ENCODE assay signal across 12 mouse cellular contexts in genomic region chr17:88491366-88492106, GRCm38 (mm10). TPM values are rescaled to one million over a fixed set of nuclear protein-coding genes. Genes with fewer than 3 reads are reported as not detected.
DNase-seq lines count a peak whose midpoint lies in the region; ATAC-seq and TF ChIP-seq lines count a peak whose summit lies in the region.
"Had no signal": no experiment of that assay in that cellular context is flagged by ENCODE, and none has a peak within 500 bp of the region (broad histone marks: within the 10 kb centered on the region; RNA-seq: fewer than 3 reads in every experiment).

No protein-coding gene starts in this region.

- CTCF ChIA-PET in Patski (lab: Charles Lee), result interaction anchor here (1.1 kb wide), 1 partner anchor 13 kb away, joined by 3 read pairs; no protein-coding TSS in a partner anchor

- no peak for ATAC-seq in hindbrain, postnatal 0 days
- ATAC-seq in midbrain, postnatal 0 days (ENCODE audit: low FRiP score), result no peak
- no peak for ATAC-seq in midbrain, embryonic 13.5 days
- ATAC-seq in Patski, result no peak
- ATAC-seq in megakaryocyte progenitor cell, adult 5-6 weeks (replicated peaks; ENCODE audit: poor library complexity), result peak; percentile 65

- H3K4me3 ChIP-seq in hindbrain, postnatal 0 days (ENCODE audit: low read length), result no peak overlapping the region
- no peak overlapping the region for H3K4me3 ChIP-seq in hindbrain, embryonic 10.5 days
- H3K4me3 ChIP-seq in midbrain, postnatal 0 days (ENCODE audit: low read depth, low read length), result no peak overlapping the region
- no peak overlapping the region for H3K4me3 ChIP-seq in midbrain, embryonic 13.5 days (replicated peaks)
- H3K4me3 ChIP-seq: limb, embryonic 15.5 days; megakaryocyte, embryonic 14.5 days had no signal

- peaks cover 10% of the 10 kb centered on the region; the same call in 1 of the 2 replicates for H3K4me1 ChIP-seq in hindbrain, postnatal 0 days (ENCODE audit: insufficient read depth, low read length)
- peaks cover 21% of the 10 kb centered on the region for H3K4me1 ChIP-seq in hindbrain, embryonic 10.5 days (replicated peaks)
- peaks cover 5% of the 10 kb centered on the region for H3K4me1 ChIP-seq in midbrain, postnatal 0 days (ENCODE audit: insufficient read depth, low read length)
- H3K4me1 ChIP-seq in midbrain, embryonic 13.5 days (replicated peaks), result peaks cover 23% of the 10 kb centered on the region
- H3K4me1 ChIP-seq: megakaryocyte, embryonic 14.5 days had no signal

- no peaks in the 10 kb centered on the region for H3K27me3 ChIP-seq in hindbrain, postnatal 0 days (ENCODE audit: insufficient read depth, low read length)
- no peaks in the 10 kb centered on the region for H3K27me3 ChIP-seq in hindbrain, embryonic 10.5 days (ENCODE audit: insufficient read depth, poor library complexity, severe bottlenecking)
- H3K27me3 ChIP-seq in midbrain, postnatal 0 days (ENCODE audit: insufficient read depth, low read length), result no peaks in the 10 kb centered on the region
- no peaks in the 10 kb centered on the region for H3K27me3 ChIP-seq in midbrain, embryonic 13.5 days
- no peaks in the 10 kb centered on the region for H3K27me3 ChIP-seq in Patski
- H3K27me3 ChIP-seq: limb, embryonic 15.5 days; megakaryocyte, embryonic 14.5 days had no signal

- POLR2A ChIA-PET in Patski (lab: Charles Lee), result no interaction called here

- H3K36me3 ChIP-seq in hindbrain, postnatal 0 days (ENCODE audit: insufficient read depth, low read length), result peaks cover under 1% of the 10 kb centered on the region; the same call in 1 of the 2 replicates
- peaks cover 39% of the 10 kb centered on the region for H3K36me3 ChIP-seq in hindbrain, embryonic 10.5 days
- peaks cover 5% of the 10 kb centered on the region for H3K36me3 ChIP-seq in midbrain, postnatal 0 days (ENCODE audit: insufficient read depth, low read length)
- H3K36me3 ChIP-seq in midbrain, embryonic 13.5 days, result peaks cover 3% of the 10 kb centered on the region

- TF ChIP-seq CTCF in hindbrain, postnatal 0 days (IDR thresholded peaks at IDR 0.05; ENCODE audit: low read depth), result peak; percentile 40; the same call in 1 of the 2 replicates
- peak; percentile 46 for TF ChIP-seq CTCF in midbrain, postnatal 0 days (IDR thresholded peaks at IDR 0.05)
- TF ChIP-seq CTCF in Patski (IDR thresholded peaks at IDR 0.05), result peak; percentile 38

- no peak overlapping the region for H3K4me2 ChIP-seq in hindbrain, postnatal 0 days (ENCODE audit: low read depth, low read length)
- H3K4me2 ChIP-seq in midbrain, postnatal 0 days (ENCODE audit: low read depth, low read length, poor library complexity, severe bottlenecking), result no peak overlapping the region
- H3K4me2 ChIP-seq in midbrain, embryonic 13.5 days (replicated peaks), result no peak overlapping the region
- H3K4me2 ChIP-seq: limb, embryonic 15.5 days had no signal

- DNase-seq in hindbrain, postnatal 0 days (ENCODE audit: low spot score), result no peak
- DNase-seq in hindbrain, embryonic 10.5 days (ENCODE audit: low spot score), result no peak
- DNase-seq in midbrain, postnatal 0 days (ENCODE audit: low spot score), result no peak
- DNase-seq in Patski (ENCODE audit: low read depth, low spot score), result no peak
- no peak for DNase-seq in right cerebral cortex, postnatal 14 days
- no peak for DNase-seq in spleen, postnatal 10 days (ENCODE audit: low spot score in 2 of 2)
- DNase-seq: adrenal gland, postnatal 36 days; heart, postnatal 4 days had no signal

- no peak overlapping the region for H3K9ac ChIP-seq in hindbrain, postnatal 0 days (replicated peaks; ENCODE audit: low read length)
- no peak overlapping the region for H3K9ac ChIP-seq in midbrain, postnatal 0 days (replicated peaks; ENCODE audit: low read length, poor library complexity, severe bottlenecking)
- no peak overlapping the region for H3K9ac ChIP-seq in midbrain, embryonic 13.5 days (replicated peaks)
- H3K9ac ChIP-seq: limb, embryonic 15.5 days had no signal

- in situ Hi-C loops in Patski (cut with MboI; ENCODE audit: low pct_unique_long_range_greater_than_20kb), result no loop called here

- 93% methylated on average over 13 of the region's 13 CpGs for WGBS in hindbrain, postnatal 0 days
- WGBS in hindbrain, embryonic 10.5 days, result 94% methylated on average over 13 of the region's 13 CpGs
- WGBS in midbrain, postnatal 0 days, result 95% methylated on average over 13 of the region's 13 CpGs
- 96% methylated on average over 13 of the region's 13 CpGs for WGBS in midbrain, embryonic 13.5 days

- H3K9me3 ChIP-seq in hindbrain, postnatal 0 days (ENCODE audit: low read length), result no peaks in the 10 kb centered on the region
- no peaks in the 10 kb centered on the region for H3K9me3 ChIP-seq in hindbrain, embryonic 10.5 days
- H3K9me3 ChIP-seq in midbrain, postnatal 0 days (ENCODE audit: low read length), result no peaks in the 10 kb centered on the region
- no peaks in the 10 kb centered on the region for H3K9me3 ChIP-seq in midbrain, embryonic 13.5 days
- H3K9me3 ChIP-seq: limb, embryonic 15.5 days; megakaryocyte, embryonic 14.5 days had no signal

- H3K27ac ChIP-seq in hindbrain, postnatal 0 days, result no peak overlapping the region
- no peak overlapping the region for H3K27ac ChIP-seq in hindbrain, embryonic 10.5 days
- H3K27ac ChIP-seq in midbrain, postnatal 0 days (ENCODE audit: low read depth, low read length), result no peak overlapping the region
- no peak overlapping the region for H3K27ac ChIP-seq in midbrain, embryonic 13.5 days
- H3K27ac ChIP-seq: limb, embryonic 15.5 days had no signal

RNA-seq across cellular contexts. Expression of gene Ppp1r21, which starts 38.4 kb away (rescaled TPM):
- total RNA-seq in hindbrain, postnatal 0 days (2014; rRNA removed), result 43.7 and 54.5 TPM in 2 replicates
- polyA plus RNA-seq in hindbrain, postnatal 0 days (2015; fragmentation: Nextera tagmentation; extraction: Ambion mirVana), result 29.2 and 32.2 TPM in 2 replicates
- polyA plus RNA-seq in hindbrain, embryonic 10.5 days (2016; fragmentation: Nextera tagmentation; extraction: Ambion mirVana), result 18.3 and 18.9 TPM in 2 replicates
- total RNA-seq in midbrain, postnatal 0 days (2014; rRNA removed), result 44.1 and 68.7 TPM in 2 replicates
- 36.6 and 36.7 TPM in 2 replicates for polyA plus RNA-seq in midbrain, postnatal 0 days (2015; fragmentation: Nextera tagmentation; extraction: Ambion mirVana)
- polyA plus RNA-seq in midbrain, embryonic 13.5 days (2015; fragmentation: Nextera tagmentation; extraction: Ambion mirVana), result 30.9 and 33.7 TPM in 2 replicates
- polyA plus RNA-seq in Patski (2021), result 40.6 TPM
- total RNA-seq in megakaryocyte progenitor cell, adult 5-6 weeks (2015), result 75.6 and 77.2 TPM in 2 replicates
- total RNA-seq in megakaryocyte progenitor cell, adult 5-6 weeks (2017), result 83.1 and 85.8 TPM in 2 replicates

RNA-seq across cellular contexts. Expression of gene Foxn2, which starts 51.0 kb away (rescaled TPM):
- total RNA-seq in hindbrain, postnatal 0 days (2014; rRNA removed), result 12.5 and 17.1 TPM in 2 replicates
- 8.0 and 9.1 TPM in 2 replicates for polyA plus RNA-seq in hindbrain, postnatal 0 days (2015; fragmentation: Nextera tagmentation; extraction: Ambion mirVana)
- polyA plus RNA-seq in hindbrain, embryonic 10.5 days (2016; fragmentation: Nextera tagmentation; extraction: Ambion mirVana), result 10.3 and 14.9 TPM in 2 replicates
- 7.7 and 12.7 TPM in 2 replicates for total RNA-seq in midbrain, postnatal 0 days (2014; rRNA removed)
- 4.5 and 5.3 TPM in 2 replicates for polyA plus RNA-seq in midbrain, postnatal 0 days (2015; fragmentation: Nextera tagmentation; extraction: Ambion mirVana)
- 9.6 and 11.3 TPM in 2 replicates for polyA plus RNA-seq in midbrain, embryonic 13.5 days (2015; fragmentation: Nextera tagmentation; extraction: Ambion mirVana)
- 6.1 TPM for polyA plus RNA-seq in Patski (2021)
- total RNA-seq in megakaryocyte progenitor cell, adult 5-6 weeks (2015), result 36.1 and 38.4 TPM in 2 replicates
- total RNA-seq in megakaryocyte progenitor cell, adult 5-6 weeks (2017), result 47.7 and 50.8 TPM in 2 replicates
